Mouse (Mus musculus) heart, adult 9 months (tissue): Measurements from ENCODE around the gene Cntnap5b.
"Not testable (repeated sequence)": the region's sequence is repeated elsewhere in the genome, so short reads cannot be mapped to it uniquely, and the experiment has no call there.

Source experiments
- DNase-seq, 2 experiments: peaks; one replicate each; pipeline ENCODE4 v3.0.0; 2022; ENCODE audit warnings: low spot score in 2 of 2

The Cntnap5b gene

DNA sequence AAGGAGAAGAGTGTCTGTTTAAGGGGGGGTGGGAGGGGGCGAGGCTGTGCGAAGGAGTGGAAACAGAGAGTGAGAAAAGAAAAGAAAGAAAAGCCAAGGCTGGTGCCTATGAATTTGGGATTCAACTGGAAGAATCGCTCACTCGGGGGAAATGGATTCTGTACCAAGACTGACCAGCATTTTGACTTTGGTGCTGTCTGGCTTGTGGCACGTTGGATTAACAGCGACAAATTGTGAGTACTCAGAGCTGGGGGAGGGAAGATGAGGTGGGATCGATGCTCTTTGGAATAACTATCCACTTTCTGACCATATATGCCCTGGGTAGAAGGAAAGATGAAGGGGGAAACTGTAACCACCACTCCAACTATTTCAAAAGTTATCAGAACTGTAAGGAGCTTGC lies at the start of gene Cntnap5b:
Gene Cntnap5b (plus strand): TSS at position 152 of the 400 bp plus-strand sequence.
- DNase-seq: no peak

DNA sequence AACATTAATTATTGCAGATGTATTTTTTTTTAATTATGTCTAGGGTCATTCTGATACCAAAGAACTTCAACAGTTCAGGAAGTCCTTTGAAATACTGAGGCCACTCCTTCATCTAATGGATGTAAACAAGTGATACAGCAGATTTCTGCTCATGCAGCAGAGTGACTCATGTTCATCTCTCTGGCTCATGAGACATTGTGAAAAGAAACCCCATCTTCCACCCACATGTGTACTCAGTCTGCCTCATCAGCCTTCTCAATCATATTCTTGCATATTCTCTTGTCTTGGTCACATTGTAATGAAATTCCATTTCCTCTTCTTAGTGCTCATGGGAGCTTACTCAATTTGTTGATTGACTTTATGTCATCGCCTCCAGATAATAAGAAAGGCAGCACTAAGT lies 12.6 kb upstream of the Cntnap5b start:
- DNase-seq: no peak

DNA sequence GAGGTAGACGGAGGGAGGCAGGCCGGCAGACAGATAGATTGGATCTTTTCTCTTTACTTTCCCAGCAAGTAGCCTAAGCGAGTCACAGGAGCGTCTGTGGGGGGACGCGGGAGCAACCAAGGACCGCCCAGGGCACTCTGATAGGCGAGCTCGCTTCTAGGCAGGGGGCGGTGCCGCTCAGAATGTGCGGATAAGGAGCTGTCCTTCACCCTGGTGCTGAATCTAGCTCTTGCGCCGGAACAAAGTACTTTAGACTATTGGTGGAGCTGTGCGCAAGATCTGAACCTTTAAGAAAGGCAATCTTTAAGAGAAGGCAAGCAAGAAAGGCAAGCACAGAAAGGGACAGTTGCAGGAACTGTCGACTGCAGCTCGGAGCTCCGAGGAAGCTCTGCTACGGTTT lies 382 bp upstream of the Cntnap5b start:
- DNase-seq: no peak

DNA sequence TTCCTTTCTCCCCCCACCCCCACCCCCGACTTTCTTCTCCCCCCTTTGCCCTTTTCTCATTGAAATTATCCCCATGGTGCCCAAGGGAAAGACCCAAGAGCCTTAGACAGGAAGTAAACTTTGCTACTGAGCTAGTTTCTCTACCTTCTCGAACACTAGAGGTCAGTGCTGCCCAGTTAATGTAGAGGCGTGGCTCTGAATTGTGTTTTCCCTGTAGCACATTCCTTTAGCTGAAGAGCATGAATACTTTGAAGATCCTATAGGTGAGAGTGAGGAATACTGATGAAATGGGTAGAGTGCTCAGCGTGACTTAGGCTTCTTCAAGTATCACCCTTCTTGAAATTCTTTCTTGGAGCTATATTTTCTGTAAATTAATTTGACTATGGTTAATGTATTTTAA lies 1.6 kb downstream of the Cntnap5b start:
- no peak for DNase-seq

DNA sequence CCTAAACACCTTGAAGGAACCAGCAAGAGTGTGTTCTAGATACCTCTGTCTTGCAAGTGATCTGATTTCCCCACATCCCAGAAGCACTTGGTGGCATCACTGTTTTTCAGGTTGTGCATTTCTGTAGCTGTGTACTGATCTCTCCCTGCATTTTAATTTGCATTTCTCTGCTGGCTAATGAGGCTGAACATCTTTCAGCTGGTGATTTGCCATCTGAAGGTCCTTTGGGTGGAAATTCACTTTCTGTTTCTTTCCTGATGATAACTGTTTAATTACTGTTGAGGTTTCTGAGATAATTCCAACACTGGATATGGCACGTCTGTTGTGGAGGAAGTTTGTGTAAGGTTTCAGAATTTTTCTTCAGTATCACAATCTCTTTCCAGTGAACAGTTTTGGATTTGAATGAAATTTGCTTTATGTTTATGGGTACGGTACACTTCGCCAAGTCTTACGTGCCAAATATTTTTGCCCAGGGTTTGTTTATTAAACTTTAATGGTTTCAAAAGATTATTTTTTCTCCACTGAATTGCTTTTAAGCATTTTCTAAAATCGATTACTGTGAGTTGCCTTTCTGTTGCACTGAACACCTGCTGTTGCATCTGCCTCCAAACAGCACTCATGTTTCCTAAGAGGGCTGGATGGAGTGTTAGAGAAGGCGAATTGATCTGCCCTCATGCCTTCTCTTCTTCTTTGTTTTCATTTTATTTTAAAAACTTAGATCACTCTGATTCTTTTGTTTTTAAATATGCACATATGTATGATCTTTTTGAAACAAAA lies 41.0 kb downstream of the Cntnap5b start:
- DNase-seq: no peak

DNA sequence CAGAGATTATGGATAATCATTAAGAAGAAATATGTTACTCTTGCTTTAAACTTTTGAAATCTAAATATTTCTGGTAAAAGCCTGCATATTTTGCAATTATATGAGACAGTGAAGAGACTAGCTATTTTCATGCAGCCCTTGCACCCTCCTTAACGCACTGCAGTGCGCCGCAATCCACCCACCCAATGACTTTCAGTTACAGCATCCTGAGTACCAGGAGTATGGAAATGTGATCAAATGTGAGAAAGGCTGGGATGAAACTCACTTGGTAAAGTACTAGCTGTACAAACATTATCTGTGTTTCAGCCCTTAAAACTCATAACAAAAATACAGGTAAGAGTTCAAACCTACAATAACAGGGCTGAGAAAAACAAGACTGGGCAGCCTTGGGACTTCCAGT lies 99.8 kb downstream of the Cntnap5b start:
- no peak for DNase-seq

DNA sequence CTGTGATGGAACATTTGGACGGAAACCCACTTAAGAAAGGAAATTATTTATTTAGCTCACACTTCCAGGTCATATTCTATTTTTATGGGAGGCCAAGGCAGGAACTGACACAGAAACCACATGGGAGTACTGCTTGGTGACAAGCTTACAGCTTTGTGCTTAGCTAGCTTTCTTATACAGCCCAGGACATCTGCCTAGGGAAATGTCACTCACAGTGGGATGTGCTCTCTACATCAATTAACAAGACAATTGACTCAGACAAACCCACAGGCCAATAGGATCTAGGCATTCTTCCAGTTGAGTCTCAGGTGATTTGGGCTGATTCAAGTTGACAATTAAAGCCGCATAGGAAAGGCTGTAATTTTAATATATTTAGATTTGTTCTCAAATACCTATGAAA lies 135.2 kb downstream of the Cntnap5b start:
- no peak for DNase-seq

DNA sequence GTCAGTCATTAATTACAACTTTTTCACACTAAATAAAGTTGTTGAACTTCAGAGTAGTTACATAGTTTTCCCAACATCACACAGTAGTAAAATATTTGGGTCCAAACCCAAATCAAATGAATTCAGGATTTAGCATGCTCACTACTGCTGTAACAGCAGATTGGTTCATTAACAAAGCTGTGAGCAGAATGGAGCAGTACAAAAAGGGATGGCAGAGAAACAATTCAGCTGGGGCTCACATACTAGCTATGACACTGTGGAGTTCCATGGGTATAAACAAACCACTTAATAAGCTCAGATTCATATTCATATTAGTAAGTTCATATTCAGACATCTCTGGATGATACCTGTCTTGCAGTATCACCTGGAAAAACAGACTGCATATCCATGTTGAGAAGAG lies 170.9 kb downstream of the Cntnap5b start:
- no peak for DNase-seq

DNA sequence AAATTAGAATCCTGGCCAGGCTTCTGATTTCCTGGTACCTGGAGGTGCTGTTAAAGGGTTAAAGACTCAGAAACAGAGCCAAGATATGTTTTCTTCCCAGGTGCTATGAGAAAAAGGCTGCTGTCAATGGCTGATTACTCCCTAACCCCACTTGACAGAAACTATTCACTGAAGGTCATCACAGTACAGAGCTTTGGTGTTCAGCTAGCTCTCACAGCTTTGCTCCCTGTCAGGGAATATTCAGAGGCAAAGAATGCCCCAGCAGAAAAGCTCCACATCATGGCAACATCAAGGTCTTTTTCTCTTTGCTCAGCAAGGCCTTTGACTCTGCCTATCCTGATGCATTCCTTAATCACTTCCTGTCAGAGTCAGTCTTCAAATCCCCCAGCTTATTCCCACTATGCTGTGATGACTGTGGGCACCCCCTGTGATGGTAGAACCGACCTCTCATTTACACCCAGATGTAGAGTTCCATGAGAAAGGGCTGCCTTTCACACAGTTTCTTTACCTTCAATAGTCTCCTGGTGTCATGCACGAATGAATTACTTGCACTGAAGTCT lies 186.9 kb downstream of the Cntnap5b start:
- DNase-seq: no peak

DNA sequence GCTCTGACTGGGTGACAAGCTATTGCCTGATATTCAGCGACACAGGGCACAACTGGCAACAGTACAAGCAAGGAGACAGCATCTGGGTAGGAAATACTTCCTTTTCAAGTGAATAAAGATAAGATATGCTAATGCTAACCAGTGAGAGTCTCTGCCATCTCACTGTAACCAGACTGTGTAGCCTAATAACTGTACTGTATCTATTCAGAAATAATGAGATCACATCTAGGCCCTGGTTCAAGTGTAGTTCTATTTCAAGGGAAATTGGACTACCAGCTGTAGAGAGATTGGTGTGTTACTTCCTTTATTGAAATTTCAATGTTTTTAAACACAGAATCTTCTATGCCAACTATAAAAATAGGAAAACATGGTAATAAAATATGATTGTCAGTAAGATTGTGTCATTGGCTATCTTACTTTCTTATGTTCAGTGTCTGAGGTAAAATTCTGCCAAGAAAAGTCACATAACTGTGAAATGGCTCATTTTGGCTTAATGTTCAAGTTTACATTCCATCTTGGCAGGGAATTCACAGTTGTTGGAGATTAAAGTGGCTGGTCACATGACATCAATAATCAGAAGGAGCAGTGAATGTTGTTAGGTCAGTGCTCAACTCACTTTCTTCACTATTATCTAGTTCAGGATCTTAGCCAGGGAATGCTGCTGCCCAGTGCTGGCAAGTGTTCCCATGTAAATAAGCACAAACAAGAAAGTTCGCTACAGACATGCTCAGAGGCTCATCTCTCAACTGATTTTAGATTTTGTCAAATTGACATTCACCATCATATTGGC lies 194.9 kb downstream of the Cntnap5b start:
- no peak for DNase-seq

DNA sequence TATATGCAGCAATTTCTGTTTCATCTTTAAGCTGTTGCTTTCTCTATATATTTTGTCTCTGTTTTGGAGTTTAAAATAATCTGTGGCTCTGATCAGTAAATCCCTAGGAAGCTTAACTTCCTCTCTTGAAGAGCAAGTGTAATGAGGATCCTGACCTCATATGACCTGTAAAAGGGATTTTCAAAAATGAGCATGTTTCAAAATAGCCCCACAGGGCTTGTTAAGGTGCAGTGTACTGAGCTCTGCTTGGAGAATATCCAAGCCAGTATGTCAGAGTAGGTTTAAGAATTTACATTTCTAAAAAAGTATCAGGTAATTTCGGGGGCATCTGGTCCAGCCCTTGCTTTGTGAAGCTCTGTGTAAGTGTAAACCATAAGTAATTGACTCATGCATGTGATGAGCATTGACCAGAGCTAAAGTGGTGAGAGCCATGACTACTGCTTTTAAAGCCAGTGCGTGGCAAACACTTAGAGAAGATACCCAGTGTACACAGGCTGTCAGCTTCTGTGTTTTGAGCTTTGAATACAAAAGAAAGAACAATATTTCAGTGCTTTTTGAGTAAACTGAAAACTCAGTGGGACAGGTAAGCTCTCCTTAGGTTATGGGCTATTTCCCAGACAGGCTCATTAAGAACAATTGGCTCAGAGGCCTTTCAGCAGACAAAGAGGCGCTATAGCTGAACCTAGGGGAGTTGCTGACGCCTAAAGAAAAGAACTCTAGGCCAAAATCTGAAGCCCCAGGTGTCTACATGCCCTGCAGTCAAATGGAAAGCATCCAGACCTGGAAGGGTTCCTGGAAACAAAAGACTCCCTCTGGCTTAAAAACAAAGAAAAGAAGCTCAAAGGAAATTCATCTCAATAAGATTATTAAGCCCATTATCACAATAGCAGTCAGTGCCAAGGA lies 197.9 kb downstream of the Cntnap5b start:
- DNase-seq: no peak

DNA sequence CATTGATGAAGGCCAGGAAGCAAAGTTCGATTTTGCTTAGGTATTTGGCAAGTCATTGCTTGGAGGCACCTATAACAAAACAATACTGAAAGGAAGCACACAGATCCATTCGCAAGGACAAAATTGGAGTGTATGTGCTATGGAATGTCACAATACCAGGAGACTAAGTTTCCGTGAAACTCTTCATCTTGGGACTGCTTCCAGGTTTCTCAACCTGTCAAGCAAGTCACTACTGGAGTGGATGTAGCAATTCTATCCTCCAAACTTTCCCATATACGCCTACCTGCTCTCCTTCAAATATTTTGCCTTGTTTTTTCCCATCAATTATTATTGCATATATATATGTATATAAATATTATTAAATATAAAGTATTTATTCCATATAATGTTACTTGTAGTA lies 228.7 kb downstream of the Cntnap5b start:
- not testable (repeated sequence) for DNase-seq

DNA sequence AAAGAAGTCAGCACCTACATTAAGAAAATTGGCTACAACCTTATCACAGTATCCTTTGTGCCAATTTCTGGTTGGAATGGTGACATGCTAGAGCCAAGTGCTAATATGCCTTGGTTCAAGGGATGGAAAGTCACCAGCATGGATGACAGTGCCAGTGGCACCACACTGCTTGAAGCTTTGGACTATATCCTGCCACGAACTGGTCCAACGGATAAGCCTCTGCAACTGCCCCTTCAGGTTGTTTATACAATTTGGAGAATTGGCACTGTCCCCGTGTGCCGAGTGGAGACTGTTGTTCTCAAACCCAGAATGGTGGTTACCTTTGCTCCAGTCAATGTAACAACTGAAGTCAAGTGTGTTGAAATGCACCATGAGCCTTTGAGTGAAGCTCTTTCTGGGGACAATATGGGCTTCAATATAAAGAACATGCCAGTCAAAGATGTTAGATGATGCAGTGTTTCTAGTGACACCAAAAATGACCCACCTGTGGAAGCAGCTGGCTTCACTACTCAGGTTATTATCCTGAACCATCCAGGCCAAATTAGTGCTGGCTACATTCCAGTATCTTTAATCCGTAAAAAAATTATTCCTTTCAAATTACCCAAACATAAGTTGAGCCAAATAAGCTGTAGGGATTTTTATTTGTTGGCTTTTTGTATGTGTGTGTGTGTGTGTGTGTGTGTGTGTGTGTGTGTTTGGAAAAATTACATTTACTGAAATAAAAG lies 233.6 kb downstream of the Cntnap5b start:
- DNase-seq: no peak

DNA sequence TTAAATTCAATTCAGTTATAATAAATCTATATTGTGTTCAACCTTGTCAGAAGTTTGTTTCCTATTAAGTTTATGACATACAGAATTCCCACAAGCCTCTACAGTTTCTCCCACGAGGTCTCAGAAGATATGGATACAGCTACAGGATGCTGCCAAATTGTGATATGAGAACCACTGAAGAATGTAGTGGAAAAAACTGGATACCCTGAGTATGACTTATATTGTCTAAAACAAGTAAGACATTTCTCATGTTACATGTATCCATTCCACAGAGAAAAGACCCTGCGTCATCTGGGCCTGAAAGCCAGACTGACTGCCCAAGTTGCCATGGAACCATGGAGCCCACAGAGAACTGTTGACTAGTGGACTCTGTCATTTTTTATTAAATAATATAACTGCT lies 269.2 kb downstream of the Cntnap5b start:
- no peak for DNase-seq

DNA sequence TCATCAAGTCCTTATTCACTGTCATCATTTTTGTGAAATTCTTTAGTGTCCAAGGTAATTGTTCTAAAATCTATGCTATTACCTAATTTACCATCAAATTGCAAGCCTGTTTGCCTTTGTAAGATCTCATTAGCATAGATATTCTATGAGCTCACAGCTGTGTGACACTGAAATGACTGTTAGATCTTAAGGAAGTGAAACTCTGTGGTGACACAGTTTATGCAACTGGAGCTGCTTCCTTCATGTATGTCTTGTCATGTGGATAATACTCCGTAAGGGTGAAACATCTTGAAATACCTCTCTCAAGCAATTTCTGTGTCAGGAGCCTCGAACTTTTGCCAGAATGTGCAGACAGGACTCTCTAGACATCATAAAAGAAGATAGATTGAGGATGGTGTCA lies 307.2 kb downstream of the Cntnap5b start:
- no peak for DNase-seq

DNA sequence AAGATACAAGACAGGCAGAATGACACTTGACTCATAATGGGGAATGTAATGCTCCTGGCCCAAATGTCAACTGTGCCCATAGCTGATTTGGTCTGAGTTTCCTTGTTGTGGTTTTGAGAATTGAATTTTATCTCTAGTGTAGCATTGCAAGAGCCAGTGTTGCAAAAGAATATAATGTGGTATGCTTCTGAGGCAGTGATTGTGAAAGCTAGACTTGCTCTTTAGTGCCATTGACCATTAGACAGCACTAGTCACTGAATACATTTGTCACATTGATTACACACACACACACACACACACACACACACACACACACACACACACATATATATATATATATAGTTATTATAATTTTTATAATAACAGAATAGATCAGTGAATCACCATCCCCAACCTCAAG lies 328.0 kb downstream of the Cntnap5b start:
- DNase-seq: no peak

DNA sequence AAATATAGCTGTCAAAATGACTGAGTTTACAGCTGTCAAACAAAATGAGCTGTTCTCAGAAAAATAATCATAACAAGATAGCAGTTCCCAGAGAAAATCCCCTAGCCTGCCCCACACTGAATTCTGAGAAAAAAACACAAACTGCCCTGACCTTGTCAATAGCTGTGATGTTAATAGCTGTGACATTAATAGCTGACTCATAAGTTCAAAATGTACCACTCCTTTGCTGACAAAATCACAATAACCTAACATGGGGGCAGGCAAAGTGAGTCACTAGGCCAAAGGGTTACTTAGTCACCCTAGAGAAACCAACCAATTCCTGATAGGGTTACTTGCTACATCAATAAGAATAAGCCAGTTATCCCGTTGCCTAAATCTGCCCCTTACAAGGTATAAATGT lies 328.5 kb downstream of the Cntnap5b start:
- DNase-seq: no peak

DNA sequence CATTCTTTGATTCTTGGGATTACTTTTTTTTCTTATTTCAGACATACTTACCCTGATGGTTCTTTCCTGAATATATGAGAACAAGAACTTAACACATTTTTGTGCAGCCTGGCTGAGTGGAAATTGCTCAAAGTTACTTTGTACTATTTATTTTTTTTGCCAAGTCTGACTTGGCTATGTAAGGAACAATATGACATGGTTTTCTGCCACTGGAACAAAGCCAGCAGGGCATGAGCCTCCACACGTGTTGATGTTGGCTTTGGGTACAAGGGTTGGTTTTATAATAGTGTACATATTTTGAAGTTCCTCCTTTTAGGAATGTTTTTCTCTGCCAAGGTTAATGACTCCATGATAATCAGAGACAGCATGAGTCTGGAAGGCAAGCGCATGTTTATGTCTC lies 331.8 kb downstream of the Cntnap5b start:
- no peak for DNase-seq

DNA sequence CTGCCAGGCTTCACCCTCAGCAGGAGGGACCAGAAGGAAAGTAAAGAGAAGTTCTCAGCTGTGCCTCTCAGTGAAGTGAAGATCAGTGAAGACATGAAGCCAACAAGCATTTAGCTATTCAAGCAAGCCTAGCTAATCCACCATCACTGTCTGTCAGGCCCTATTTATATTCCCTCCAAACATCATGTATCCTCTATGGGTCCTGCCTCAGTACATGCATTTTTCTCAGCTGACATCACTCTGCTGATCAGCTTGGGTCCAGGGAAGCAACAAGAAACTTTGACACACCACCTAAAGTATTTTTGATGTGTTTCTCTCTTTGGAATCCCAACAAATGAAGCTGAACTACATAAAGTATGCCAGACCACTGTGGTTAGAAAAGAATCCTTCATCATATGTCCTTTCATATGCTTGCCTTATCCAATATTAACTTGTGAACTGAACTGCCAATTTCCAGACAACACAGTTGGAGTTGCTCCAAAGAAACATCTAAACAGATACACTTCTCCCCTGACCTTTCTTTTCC lies 349.9 kb downstream of the Cntnap5b start:
- DNase-seq: no peak

DNA sequence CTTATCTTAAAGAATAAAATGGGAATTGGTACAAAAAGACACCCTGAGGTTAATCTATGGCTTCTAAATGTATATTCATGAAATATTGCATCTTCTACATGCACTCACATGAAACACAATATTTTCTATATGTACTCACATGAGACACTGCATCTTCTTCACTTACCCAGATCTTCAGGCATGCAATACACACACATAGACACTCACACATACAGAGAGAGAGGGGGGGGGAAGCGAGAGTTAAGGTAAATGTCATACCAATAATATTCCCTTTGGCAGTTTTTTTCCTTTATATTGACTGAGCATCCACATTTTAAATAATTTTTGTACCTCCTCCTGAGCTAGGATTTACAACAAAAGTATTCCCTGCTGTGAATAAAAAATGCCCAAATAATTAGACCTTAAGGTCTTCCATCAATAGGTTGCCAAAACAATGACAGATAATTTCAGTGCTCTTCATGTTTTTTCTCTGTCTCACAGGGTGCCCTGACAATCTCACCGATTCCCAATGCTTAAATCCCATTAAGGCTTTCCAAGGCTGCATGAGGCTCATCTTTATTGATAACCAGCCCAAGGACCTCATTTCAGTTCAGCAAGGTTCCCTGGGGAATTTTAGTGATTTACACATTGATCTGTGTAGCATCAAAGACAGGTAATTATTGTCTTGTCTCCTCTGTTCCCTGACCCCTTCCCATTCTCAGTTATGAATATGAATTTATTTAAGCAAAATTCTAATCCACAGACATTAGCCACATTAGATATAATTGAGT lies 391.2 kb downstream of the Cntnap5b start:
- no peak for DNase-seq
